Mouse (Mus musculus) central nervous system, embryonic 18 days (tissue): ENCODE measurements around the gene Bcl7b. TPM values are rescaled to one million over a fixed set of nuclear protein-coding genes. Genes with fewer than 3 reads are reported as not detected.

Experiments used
- polyA plus RNA-seq: library from polyadenylated mRNA; depleted of rRNA; stranded (reverse); fragments of >200 nt; gene quantifications from 2 replicates; pipeline ENCODE4 v1.2.3, GENCODE M21; 2012; rRNA removed

Bcl7b gene
- 17.5 and 19.9 TPM in 2 replicates for polyA plus RNA-seq

DNA sequence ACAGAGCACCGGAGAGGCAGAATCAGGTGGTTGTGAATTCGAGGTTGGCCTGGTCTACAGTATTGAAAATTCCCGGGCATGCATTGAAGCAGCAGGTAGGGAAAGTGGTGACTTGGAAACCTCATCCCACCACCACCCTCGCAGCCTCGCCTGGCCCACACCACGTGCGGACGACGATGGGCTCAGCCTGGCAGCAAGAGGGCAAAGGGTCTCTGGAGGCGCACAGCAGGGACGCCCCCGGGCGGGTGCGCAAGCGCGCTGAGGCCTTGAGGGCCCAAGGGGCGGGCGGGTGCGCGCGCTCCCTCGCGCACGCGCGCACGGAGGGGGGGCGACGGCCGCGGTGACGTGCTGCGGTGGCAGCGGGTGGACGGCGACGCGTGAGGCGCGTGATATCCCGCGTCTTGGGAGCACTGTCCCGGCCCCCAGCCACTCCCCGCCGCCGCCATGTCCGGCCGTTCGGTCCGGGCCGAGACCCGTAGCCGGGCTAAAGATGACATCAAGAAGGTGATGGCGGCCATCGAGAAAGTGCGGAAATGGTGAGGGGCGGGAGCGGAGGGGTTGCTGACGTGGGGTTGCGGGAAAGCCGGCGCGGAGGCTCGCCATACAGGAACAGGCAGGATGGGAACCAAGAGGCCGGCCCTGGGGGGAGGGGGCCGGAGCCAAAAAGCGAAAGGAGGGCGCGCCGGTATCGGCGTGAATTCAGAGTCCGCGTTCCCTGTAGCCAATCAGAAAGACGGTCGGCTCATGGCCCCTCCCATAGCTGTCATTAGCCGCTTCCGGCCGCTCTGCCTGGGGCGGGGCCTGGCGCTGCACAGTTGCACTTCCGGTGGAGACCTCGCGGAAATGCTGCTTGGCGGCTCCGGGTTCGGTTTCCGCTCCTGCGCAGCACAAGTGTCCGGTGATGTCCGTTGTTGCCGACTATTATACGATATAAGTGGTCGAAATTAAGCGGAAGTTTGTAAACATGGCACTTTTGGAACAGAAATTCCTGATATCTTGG is at the start of gene Bcl7b:
Gene Bcl7b (plus strand): TSS at position 221 of the 1,000 bp plus-strand sequence.

DNA sequence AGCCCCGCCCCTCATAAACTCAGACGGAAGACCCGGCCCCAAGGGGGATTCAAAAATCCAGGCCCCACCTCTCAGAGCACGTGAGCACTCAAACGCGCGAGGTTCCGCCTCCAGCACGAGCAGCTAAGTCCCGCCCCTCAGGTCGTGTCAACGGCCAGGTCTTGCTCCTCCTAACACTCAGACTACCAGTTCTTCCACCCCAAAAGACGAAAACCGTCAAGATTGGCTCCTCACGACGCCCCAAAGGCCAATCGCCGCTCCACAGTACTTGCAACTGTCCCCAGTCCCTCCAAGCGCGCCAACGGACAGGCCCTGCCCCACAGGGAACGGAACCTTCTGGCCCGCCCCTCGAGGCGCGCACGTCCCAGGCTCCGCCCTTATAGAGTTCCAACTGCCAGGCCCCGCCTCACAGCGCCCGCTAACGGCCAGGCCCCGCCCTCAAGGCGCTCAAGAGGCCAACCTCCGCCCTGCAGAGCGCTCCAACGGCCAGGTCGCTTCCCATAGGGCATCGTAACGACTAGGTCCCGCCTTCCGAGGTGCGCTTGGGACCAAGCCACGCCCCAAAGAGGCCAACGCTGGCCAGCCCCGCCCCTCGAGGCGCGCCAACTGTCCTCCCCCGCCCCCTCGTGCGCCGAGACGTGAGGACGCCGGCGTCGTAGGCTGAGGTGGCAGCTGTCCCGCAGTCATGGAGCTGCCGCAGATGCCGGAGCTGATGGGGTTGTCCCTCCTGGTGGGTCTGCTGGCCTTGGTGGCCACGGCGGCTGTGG is 18.8 kb upstream of the Bcl7b start, which contains the start of gene Tbl2:
Gene Tbl2 (plus strand): TSS at position 605 of the 767 bp plus-strand sequence.

GRCm38 (mm10) chr5:135186621-135187348 is 18.7 kb downstream of the Bcl7b start, which contains the start of gene Baz1b:
Gene Baz1b, plus strand, starts transcription at chr5:135187264.

Other genes starting within 250 kb of the Bcl7b start
- gene Mettl27, start 235.9 kb upstream of the Bcl7b start, polyA plus RNA-seq, result 5.6 and 6.1 TPM in 2 replicates
- 0.12 and 11.4 TPM in 2 replicates for gene Cldn4, start 221.3 kb upstream of the Bcl7b start, polyA plus RNA-seq
- gene Cldn3, start 182.1 kb upstream of the Bcl7b start, polyA plus RNA-seq, result 3.8 and 9.1 TPM in 2 replicates
- gene Abhd11, start 159.1 kb upstream of the Bcl7b start, polyA plus RNA-seq, result 103 TPM in 2 replicates
- gene Stx1a, start 144.8 kb upstream of the Bcl7b start, polyA plus RNA-seq, result 231 and 254 TPM in 2 replicates
- gene Dnajc30, start 104.1 kb upstream of the Bcl7b start, polyA plus RNA-seq, result 36.5 and 36.6 TPM in 2 replicates
- 77.8 and 92.0 TPM in 2 replicates for gene Bud23, start 103.3 kb upstream of the Bcl7b start, polyA plus RNA-seq
- gene Vps37d, start 90.0 kb upstream of the Bcl7b start, polyA plus RNA-seq, result 58.7 and 61.8 TPM in 2 replicates
- 1.1 TPM in 2 replicates for gene Mlxipl, start 78.4 kb upstream of the Bcl7b start, polyA plus RNA-seq
- 9.0 and 9.2 TPM in 2 replicates for gene Tbl2, start 18.6 kb upstream of the Bcl7b start, polyA plus RNA-seq
- 45.0 and 47.3 TPM in 2 replicates for gene Baz1b, start 19.0 kb downstream of the Bcl7b start, polyA plus RNA-seq
- 10.7 and 11.8 TPM in 2 replicates for gene Fzd9, start 82.9 kb downstream of the Bcl7b start, polyA plus RNA-seq
- gene Fkbp6, start 181.8 kb downstream of the Bcl7b start, polyA plus RNA-seq, result 0.13 and 0.23 TPM in 2 replicates
- not detected in 2 replicates for gene Trim50, start 185.0 kb downstream of the Bcl7b start, polyA plus RNA-seq
- gene Nsun5, start 201.7 kb downstream of the Bcl7b start, polyA plus RNA-seq, result 51.4 and 52.8 TPM in 2 replicates
- gene Pom121, start 226.3 kb downstream of the Bcl7b start, polyA plus RNA-seq, result 13.5 and 18.0 TPM in 2 replicates